Mouse (Mus musculus): ENCODE data around the gene Hdac5. TPM values are rescaled to one million over a fixed set of nuclear protein-coding genes. Genes with fewer than 3 reads are reported as not detected.
A peak's percentile ranks its signal among the peaks of the same experiment; 100 is the strongest.

Hdac5 gene
- polyA plus RNA-seq, 1 experiment from 2014 or later: 84.4 TPM

DNA sequence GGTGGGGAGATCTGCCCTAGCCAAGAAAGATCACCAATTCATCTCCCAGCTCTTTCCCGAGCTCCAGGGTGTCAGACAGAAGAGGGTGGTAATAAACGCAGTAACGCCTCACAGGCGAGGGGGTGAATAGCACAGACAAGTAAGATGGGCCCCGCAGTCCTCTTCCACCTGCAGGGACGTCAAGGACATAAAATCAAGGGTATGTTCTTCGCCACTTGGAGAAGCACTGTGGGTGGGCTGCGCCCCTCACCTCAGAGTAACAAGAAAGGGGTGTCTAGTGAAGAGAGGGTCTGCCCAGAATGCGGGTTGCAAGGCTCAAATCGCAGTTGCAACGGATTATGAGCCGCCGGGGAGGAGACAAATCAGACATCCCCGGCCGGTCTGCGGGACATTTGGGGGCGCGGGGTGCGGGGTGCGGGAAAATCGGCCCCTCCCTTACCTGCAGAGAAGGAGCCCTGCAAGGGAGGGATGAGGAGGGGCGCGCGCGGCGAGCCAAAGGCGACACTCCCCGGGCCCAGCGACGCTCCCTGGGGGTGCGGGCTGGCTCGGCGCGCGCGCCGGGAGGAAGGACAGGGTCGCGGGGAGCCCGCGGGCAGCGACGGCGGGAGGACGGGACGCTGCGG is 524 bp downstream of the Hdac5 start:
- Histone ChIP-seq H3K4me2 (peak overlapping the region; percentile 82), H3K9me3 (no peaks in the 10 kb centered on the region), H3K4me1 (peaks cover 53% of the 10 kb centered on the region), H3K4me3 (peak overlapping the region; percentile 77), H3K9ac (peak overlapping the region; percentile 88), H3K36me3 (no peaks in the 10 kb centered on the region), H3K27me3 (no peaks in the 10 kb centered on the region), H3K27ac (peak overlapping the region; percentile 89)
- peak; percentile 13; the same call in 1 of the 2 replicates for ATAC-seq (ENCODE audit: insufficient number of reproducible peaks, insufficient read depth, low FRiP score, low TSS enrichment, low read depth)
- under 1% methylated on average over 46 of the region's 47 CpGs for WGBS

DNA sequence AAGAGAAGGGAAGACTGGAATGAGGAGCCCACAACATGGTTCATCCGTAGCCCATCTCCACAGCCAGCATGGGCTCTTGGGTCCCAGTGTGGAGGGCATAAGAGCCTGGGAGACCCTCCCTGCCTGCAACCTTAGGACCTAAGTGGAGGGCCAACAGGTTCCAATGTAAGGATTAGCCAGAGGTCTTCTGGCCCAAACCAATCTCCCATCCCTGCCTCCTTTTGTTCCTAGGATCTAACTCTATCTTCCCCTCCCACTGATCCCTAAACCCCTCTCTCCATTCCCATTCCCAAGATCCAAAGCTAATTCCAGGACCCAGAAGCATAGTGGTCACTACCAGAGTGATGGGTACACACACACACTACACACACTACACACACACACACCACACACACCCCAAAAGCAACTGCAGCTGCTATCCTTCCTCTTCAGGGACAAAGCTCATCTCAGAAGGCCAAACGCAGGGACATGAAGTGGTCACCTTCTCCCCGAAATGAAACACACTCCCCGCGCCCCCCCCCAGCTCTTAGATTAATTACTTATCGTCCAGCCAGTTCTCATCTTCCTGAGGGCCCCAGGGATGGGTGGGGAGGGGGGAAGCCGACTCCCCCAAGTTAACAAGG is 1.2 kb downstream of the Hdac5 start:
- H3K4me1 ChIP-seq: peaks cover 59% of the 10 kb centered on the region
- peak overlapping the region; percentile 77 for H3K4me3 ChIP-seq

DNA sequence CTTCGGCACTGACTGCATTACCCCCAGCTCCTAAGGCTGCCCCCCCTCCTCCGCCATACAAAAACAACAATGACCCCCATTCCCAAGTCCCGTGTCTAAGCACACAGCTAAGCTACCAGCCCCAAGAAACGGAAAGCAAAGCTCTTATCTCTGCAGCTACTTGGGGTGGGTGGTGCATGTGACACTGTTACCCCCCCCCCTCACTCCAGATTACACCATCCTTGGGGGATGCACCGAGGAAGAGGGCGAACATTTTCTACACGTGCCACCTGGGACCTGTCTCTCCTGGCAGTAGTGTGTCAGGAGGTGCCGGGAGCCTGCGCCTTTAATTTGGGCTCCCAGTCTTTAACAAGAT is 1.8 kb downstream of the Hdac5 start:
- Histone ChIP-seq H3K9ac (peak overlapping the region; percentile 88), H3K4me2 (peak overlapping the region; percentile 82), H3K9me3 (no peaks in the 10 kb centered on the region), H3K27ac (peak overlapping the region; percentile 58; the same call in 1 of the 2 replicates), H3K4me3 (peak overlapping the region; percentile 77), H3K36me3 (0 out of 2 replicates have a peak, but pooled peaks cover 5% of the 10 kb centered on the region), H3K27me3 (no peaks in the 10 kb centered on the region), H3K4me1 (peaks cover 65% of the 10 kb centered on the region)
- ATAC-seq (ENCODE audit: insufficient number of reproducible peaks, insufficient read depth, low FRiP score, low TSS enrichment, low read depth): no peak
- 30% methylated on average over 9 of the region's 9 CpGs for WGBS

More for the DNA sequence above, 1.2 kb downstream of the Hdac5 start:
- H3K4me2 ChIP-seq: peak overlapping the region; percentile 82
- peak overlapping the region; percentile 88 for H3K9ac ChIP-seq
- no peaks in the 10 kb centered on the region for H3K27me3 ChIP-seq
- peak overlapping the region; percentile 89; the same call in 1 of the 2 replicates for H3K27ac ChIP-seq
- H3K9me3 ChIP-seq: no peaks in the 10 kb centered on the region
- 0 out of 2 replicates have a peak, but pooled peaks cover 5% of the 10 kb centered on the region for H3K36me3 ChIP-seq
- 21% methylated on average over 7 of the region's 7 CpGs for WGBS
- no peak for ATAC-seq (ENCODE audit: insufficient number of reproducible peaks, insufficient read depth, low FRiP score, low TSS enrichment, low read depth)

- H3K9me3 ChIP-seq: no peaks in the 10 kb centered on the region
- 16% methylated on average over 12 of the region's 12 CpGs for WGBS
- ATAC-seq (ENCODE audit: insufficient number of reproducible peaks, insufficient read depth, low FRiP score, low TSS enrichment, low read depth): no peak
- H3K4me3 ChIP-seq: peak overlapping the region; percentile 77
- 0 out of 2 replicates have a peak, but pooled peaks cover 5% of the 10 kb centered on the region for H3K36me3 ChIP-seq
- H3K27me3 ChIP-seq: no peaks in the 10 kb centered on the region
- H3K9ac ChIP-seq: peak overlapping the region; percentile 88
- H3K4me2 ChIP-seq: peak overlapping the region; percentile 82
- H3K4me1 ChIP-seq: peaks cover 70% of the 10 kb centered on the region
- peak overlapping the region; percentile 58 for H3K27ac ChIP-seq
These were observed 2.4 kb downstream of the Hdac5 start for GRCm38 (mm10) chr11:102227270-102228190.

GRCm38 (mm10) chr11:102226067-102226978 is 3.6 kb downstream of the Hdac5 start:
- Histone ChIP-seq H3K4me2 (peak overlapping the region; percentile 82), H3K27ac (peak overlapping the region; percentile 58; the same call in 1 of the 2 replicates), H3K4me3 (peak overlapping the region; percentile 77; the same call in 1 of the 2 replicates), H3K4me1 (peaks cover 76% of the 10 kb centered on the region), H3K9me3 (no peaks in the 10 kb centered on the region), H3K9ac (no peak overlapping the region; the same call in 1 of the 2 replicates), H3K36me3 (peaks cover 14% of the 10 kb centered on the region), H3K27me3 (no peaks in the 10 kb centered on the region)
- ATAC-seq (ENCODE audit: insufficient number of reproducible peaks, insufficient read depth, low FRiP score, low TSS enrichment, low read depth): no peak
- WGBS: 74% methylated on average over 12 of the region's 12 CpGs

- peak overlapping the region; percentile 51; the same call in 1 of the 2 replicates for H3K4me2 ChIP-seq
- 58% methylated on average over 5 of the region's 5 CpGs for WGBS
- H3K4me3 ChIP-seq: no peak overlapping the region
- peaks cover 77% of the 10 kb centered on the region for H3K4me1 ChIP-seq
- no peaks in the 10 kb centered on the region for H3K27me3 ChIP-seq
- H3K27ac ChIP-seq: no peak overlapping the region
- H3K9me3 ChIP-seq: no peaks in the 10 kb centered on the region
- ATAC-seq (ENCODE audit: insufficient number of reproducible peaks, insufficient read depth, low FRiP score, low TSS enrichment, low read depth): no peak
- peaks cover 20% of the 10 kb centered on the region for H3K36me3 ChIP-seq
- 0 out of 2 replicates have a peak overlapping the region, but pooled peaks have one; percentile 58 for H3K9ac ChIP-seq
These were observed 4.7 kb downstream of the Hdac5 start for GRCm38 (mm10) chr11:102225221-102225620.

DNA sequence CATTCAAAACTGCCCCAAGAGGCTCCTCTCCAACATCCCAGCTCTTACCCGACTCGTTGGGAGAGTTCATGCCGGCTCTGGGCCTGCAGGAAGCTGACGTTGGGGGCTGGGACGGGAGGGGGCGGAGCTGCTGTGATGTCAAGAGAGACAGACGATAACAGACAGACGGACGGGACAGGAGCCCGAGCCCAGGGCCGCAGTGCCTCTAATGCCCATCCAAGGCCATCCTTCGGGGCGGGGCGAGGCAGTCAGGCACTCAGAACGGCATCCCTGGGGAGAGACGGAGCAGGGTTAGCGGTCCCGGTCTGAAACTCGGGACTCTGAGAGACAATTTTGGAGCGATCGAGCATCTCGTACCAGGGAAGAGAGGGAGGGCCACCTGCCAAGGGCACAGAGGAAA is 5.3 kb downstream of the Hdac5 start:
- H3K9me3 ChIP-seq: no peaks in the 10 kb centered on the region
- H3K27me3 ChIP-seq: no peaks in the 10 kb centered on the region
- H3K36me3 ChIP-seq: peaks cover 21% of the 10 kb centered on the region
- H3K4me3 ChIP-seq: peak overlapping the region; percentile 14; the same call in 1 of the 2 replicates
- peaks cover 83% of the 10 kb centered on the region for H3K4me1 ChIP-seq
- H3K4me2 ChIP-seq: peak overlapping the region; percentile 51
- WGBS: 9% methylated on average over 22 of the region's 22 CpGs
- H3K27ac ChIP-seq: no peak overlapping the region
- no peak for ATAC-seq (ENCODE audit: insufficient number of reproducible peaks, insufficient read depth, low FRiP score, low TSS enrichment, low read depth)
- H3K9ac ChIP-seq: peak overlapping the region; percentile 58; the same call in 1 of the 2 replicates

GRCm38 (mm10) chr11:102223166-102223565 is 6.8 kb downstream of the Hdac5 start:
- Histone ChIP-seq H3K9me3 (no peaks in the 10 kb centered on the region), H3K27ac (peak overlapping the region; percentile 22; the same call in 1 of the 2 replicates), H3K27me3 (no peaks in the 10 kb centered on the region), H3K4me2 (no peak overlapping the region), H3K4me3 (no peak overlapping the region), H3K36me3 (peaks cover 26% of the 10 kb centered on the region), H3K9ac (no peak overlapping the region), H3K4me1 (peaks cover 85% of the 10 kb centered on the region)
- 32% methylated on average over 6 of the region's 6 CpGs for WGBS
- no peak for ATAC-seq (ENCODE audit: insufficient number of reproducible peaks, insufficient read depth, low FRiP score, low TSS enrichment, low read depth)

DNA sequence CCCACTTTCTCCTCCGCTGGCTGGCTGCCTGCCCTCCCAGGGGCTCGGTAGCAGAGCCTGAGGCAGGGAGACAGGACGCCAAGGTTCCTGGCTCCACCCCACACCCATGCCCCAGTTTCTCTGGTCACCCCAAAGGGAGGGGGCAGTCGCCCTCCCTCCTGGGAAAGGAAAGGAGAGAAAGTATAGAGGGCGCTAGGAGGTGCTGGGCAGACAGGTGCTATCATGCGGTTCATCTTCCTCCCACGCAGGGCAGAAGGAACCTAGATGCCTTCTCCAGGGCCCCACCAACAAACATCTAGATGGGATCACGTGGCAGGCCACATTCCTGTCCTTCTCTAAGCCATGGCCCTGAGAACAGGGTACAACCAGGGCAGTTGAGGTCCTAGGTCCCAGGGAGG is 8.0 kb downstream of the Hdac5 start:
- Histone ChIP-seq H3K27me3 (no peaks in the 10 kb centered on the region), H3K4me1 (peaks cover 85% of the 10 kb centered on the region), H3K27ac (0 out of 2 replicates have a peak overlapping the region, but pooled peaks have one; percentile 33), H3K4me2 (no peak overlapping the region), H3K9ac (no peak overlapping the region), H3K9me3 (no peaks in the 10 kb centered on the region), H3K36me3 (peaks cover 29% of the 10 kb centered on the region), H3K4me3 (no peak overlapping the region)
- no peak for ATAC-seq (ENCODE audit: insufficient number of reproducible peaks, insufficient read depth, low FRiP score, low TSS enrichment, low read depth)
- WGBS: 69% methylated on average over 8 of the region's 8 CpGs

DNA sequence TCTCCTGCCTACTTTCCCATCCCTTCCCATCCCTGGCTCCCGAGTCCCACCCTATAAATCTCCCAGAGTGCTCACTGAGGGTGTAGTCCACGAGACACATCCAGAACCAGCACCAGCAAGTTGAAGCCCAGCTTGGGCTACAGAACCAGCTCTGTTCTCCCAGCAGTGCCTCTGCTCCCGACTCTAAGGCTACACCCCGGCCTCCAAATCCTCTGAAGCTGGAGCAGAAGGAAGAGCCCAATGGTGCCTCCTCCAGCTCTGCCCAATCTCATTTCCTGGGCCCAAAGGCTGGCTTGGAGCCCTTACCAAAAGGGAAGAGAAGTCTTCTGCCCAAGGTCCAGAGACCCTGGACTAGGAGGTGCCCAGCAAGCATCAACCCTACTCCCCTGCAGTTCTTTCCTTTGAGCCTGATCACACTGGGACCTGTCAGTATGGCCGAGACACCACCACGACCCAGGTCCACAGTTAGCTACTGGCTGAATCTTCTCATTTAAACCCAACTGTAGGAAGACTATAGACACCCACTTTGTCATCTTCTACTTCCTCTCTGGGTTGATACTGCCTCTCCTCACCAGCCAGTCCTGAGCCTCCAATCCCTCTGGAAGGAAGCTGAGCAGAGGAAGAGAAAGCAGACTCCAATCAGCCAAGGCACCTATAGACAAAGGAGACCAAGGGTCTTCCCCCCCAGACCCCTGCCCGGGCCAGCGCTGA is 8.6 kb downstream of the Hdac5 start:
- 86% methylated on average over 8 of the region's 8 CpGs for WGBS
- no peak for ATAC-seq (ENCODE audit: insufficient number of reproducible peaks, insufficient read depth, low FRiP score, low TSS enrichment, low read depth)
- H3K4me2 ChIP-seq: no peak overlapping the region
- no peak overlapping the region for H3K4me3 ChIP-seq
- no peak overlapping the region for H3K27ac ChIP-seq
- no peaks in the 10 kb centered on the region for H3K27me3 ChIP-seq
- H3K9ac ChIP-seq: no peak overlapping the region
- H3K4me1 ChIP-seq: peaks cover 85% of the 10 kb centered on the region
- no peaks in the 10 kb centered on the region for H3K9me3 ChIP-seq
- peaks cover 29% of the 10 kb centered on the region for H3K36me3 ChIP-seq
